29 mouse cellular contexts compared by ENCODE assay signal in genomic region chr7:51739590-51739989, GRCm38 (mm10).
DNase-seq lines count a peak whose midpoint lies in the region; ATAC-seq and TF ChIP-seq lines count a peak whose summit lies in the region.
"Had no signal": no experiment of that assay in that cellular context is flagged by ENCODE, and none has a peak within 500 bp of the region (broad histone marks: within the 10 kb centered on the region; RNA-seq: fewer than 3 reads in every experiment).

No protein-coding gene starts in this region.

- H3K9me3 ChIP-seq in hindbrain, embryonic 12.5 days (replicated peaks) = no peaks in the 10 kb centered on the region
- H3K9me3 ChIP-seq in hindbrain, embryonic 10.5 days = no peaks in the 10 kb centered on the region
- H3K9me3 ChIP-seq in midbrain, embryonic 12.5 days = no peaks in the 10 kb centered on the region
- H3K9me3 ChIP-seq in midbrain, postnatal 0 days (ENCODE audit: low read length) = no peaks in the 10 kb centered on the region
- no peaks in the 10 kb centered on the region for H3K9me3 ChIP-seq in midbrain, embryonic 15.5 days
- H3K9me3 ChIP-seq in neural tube, embryonic 15.5 days (replicated peaks) = no peaks in the 10 kb centered on the region
- H3K9me3 ChIP-seq: forebrain, embryonic 15.5 days; heart, embryonic 10.5 days; heart, embryonic 15.5 days; limb, embryonic 10.5 days; limb, embryonic 15.5 days; liver, embryonic 15.5 days had no signal

- no peak for DNase-seq in hindbrain, embryonic 10.5 days (ENCODE audit: low spot score)
- DNase-seq in midbrain, postnatal 0 days (ENCODE audit: low spot score) = no peak
- no peak for DNase-seq in frontal cortex, postnatal 14 days (ENCODE audit: low spot score in 2 of 2)
- DNase-seq: adrenal gland, postnatal 25 days; cerebellum, adult 18-20 months; cerebellum, postnatal 10 days; gastrocnemius, postnatal 10 days; heart, adult 11 months; kidney, adult 9 months; kidney, postnatal 10 days; lung, embryonic 14.5 days; lung, postnatal 14 days; right cerebral cortex, postnatal 4 days; thymus, adult 18-20 months; thymus, postnatal 36 days had no signal

- H3K27ac ChIP-seq in hindbrain, embryonic 12.5 days = peak overlapping the region; percentile 53; the same call in 1 of the 2 replicates
- H3K27ac ChIP-seq in hindbrain, embryonic 10.5 days = no peak overlapping the region
- peak overlapping the region; percentile 63; the same call in 1 of the 2 replicates for H3K27ac ChIP-seq in midbrain, embryonic 12.5 days (replicated peaks)
- H3K27ac ChIP-seq in midbrain, postnatal 0 days (ENCODE audit: low read depth, low read length) = no peak overlapping the region
- H3K27ac ChIP-seq in midbrain, embryonic 15.5 days = peak overlapping the region; percentile 77
- peak overlapping the region; percentile 67; the same call in 1 of the 2 replicates for H3K27ac ChIP-seq in neural tube, embryonic 15.5 days (replicated peaks)
- H3K27ac ChIP-seq: forebrain, embryonic 15.5 days; heart, embryonic 10.5 days; heart, embryonic 15.5 days; limb, embryonic 10.5 days; limb, embryonic 15.5 days; liver, embryonic 15.5 days; stomach, postnatal 0 days had no signal

- 68% methylated on average over 5 of the region's 5 CpGs for WGBS in hindbrain, embryonic 12.5 days
- WGBS in hindbrain, embryonic 10.5 days = 86% methylated on average over 5 of the region's 5 CpGs
- WGBS in midbrain, embryonic 12.5 days = 49% methylated on average over 5 of the region's 5 CpGs
- WGBS in midbrain, postnatal 0 days = 29% methylated on average over 5 of the region's 5 CpGs
- 38% methylated on average over 5 of the region's 5 CpGs for WGBS in midbrain, embryonic 15.5 days
- 35% methylated on average over 5 of the region's 5 CpGs for WGBS in neural tube, embryonic 15.5 days

- no peak overlapping the region for H3K9ac ChIP-seq in hindbrain, embryonic 12.5 days
- no peak overlapping the region for H3K9ac ChIP-seq in midbrain, embryonic 12.5 days (replicated peaks)
- no peak overlapping the region for H3K9ac ChIP-seq in midbrain, postnatal 0 days (replicated peaks; ENCODE audit: low read length, poor library complexity, severe bottlenecking)
- H3K9ac ChIP-seq in midbrain, embryonic 15.5 days = no peak overlapping the region
- H3K9ac ChIP-seq in neural tube, embryonic 15.5 days (replicated peaks) = no peak overlapping the region
- H3K9ac ChIP-seq: forebrain, embryonic 15.5 days; heart, embryonic 15.5 days; limb, embryonic 15.5 days; liver, embryonic 15.5 days; lung, embryonic 14.5 days had no signal

- H3K4me2 ChIP-seq in hindbrain, embryonic 12.5 days (replicated peaks) = no peak overlapping the region
- no peak overlapping the region for H3K4me2 ChIP-seq in midbrain, embryonic 12.5 days (replicated peaks)
- H3K4me2 ChIP-seq in midbrain, postnatal 0 days (ENCODE audit: low read depth, low read length, poor library complexity, severe bottlenecking) = no peak overlapping the region
- H3K4me2 ChIP-seq in midbrain, embryonic 15.5 days = no peak overlapping the region
- H3K4me2 ChIP-seq in neural tube, embryonic 15.5 days = no peak overlapping the region
- H3K4me2 ChIP-seq: forebrain, embryonic 15.5 days; heart, embryonic 15.5 days; limb, embryonic 15.5 days; liver, embryonic 15.5 days; lung, embryonic 14.5 days had no signal

- H3K4me1 ChIP-seq in hindbrain, embryonic 12.5 days = peaks cover 9% of the 10 kb centered on the region; the same call in 1 of the 2 replicates
- H3K4me1 ChIP-seq in hindbrain, embryonic 10.5 days (replicated peaks) = no peaks in the 10 kb centered on the region
- 0 out of 2 replicates have a peak, but pooled peaks cover 2% of the 10 kb centered on the region for H3K4me1 ChIP-seq in midbrain, embryonic 12.5 days
- H3K4me1 ChIP-seq in midbrain, postnatal 0 days (ENCODE audit: insufficient read depth, low read length) = no peaks in the 10 kb centered on the region
- peaks cover 25% of the 10 kb centered on the region for H3K4me1 ChIP-seq in midbrain, embryonic 15.5 days
- peaks cover 19% of the 10 kb centered on the region; the same call in 1 of the 2 replicates for H3K4me1 ChIP-seq in neural tube, embryonic 15.5 days
- H3K4me1 ChIP-seq: forebrain, embryonic 15.5 days; heart, embryonic 10.5 days; heart, embryonic 15.5 days; liver, embryonic 15.5 days had no signal

- no peaks in the 10 kb centered on the region for H3K36me3 ChIP-seq in hindbrain, embryonic 12.5 days
- H3K36me3 ChIP-seq in hindbrain, embryonic 10.5 days = no peaks in the 10 kb centered on the region
- H3K36me3 ChIP-seq in midbrain, embryonic 12.5 days = no peaks in the 10 kb centered on the region
- H3K36me3 ChIP-seq in midbrain, postnatal 0 days (ENCODE audit: insufficient read depth, low read length) = no peaks in the 10 kb centered on the region
- H3K36me3 ChIP-seq in midbrain, embryonic 15.5 days (replicated peaks) = no peaks in the 10 kb centered on the region
- no peaks in the 10 kb centered on the region for H3K36me3 ChIP-seq in neural tube, embryonic 15.5 days
- H3K36me3 ChIP-seq: forebrain, embryonic 15.5 days; heart, embryonic 10.5 days; heart, embryonic 15.5 days; limb, embryonic 10.5 days; limb, embryonic 15.5 days; liver, embryonic 15.5 days had no signal

- H3K4me3 ChIP-seq in hindbrain, embryonic 12.5 days = no peak overlapping the region
- no peak overlapping the region for H3K4me3 ChIP-seq in hindbrain, embryonic 10.5 days
- H3K4me3 ChIP-seq in midbrain, embryonic 12.5 days = no peak overlapping the region
- no peak overlapping the region for H3K4me3 ChIP-seq in midbrain, postnatal 0 days (ENCODE audit: low read depth, low read length)
- H3K4me3 ChIP-seq in midbrain, embryonic 15.5 days = no peak overlapping the region
- H3K4me3 ChIP-seq in neural tube, embryonic 15.5 days (replicated peaks) = no peak overlapping the region
- H3K4me3 ChIP-seq: erythroblast, embryonic 14.5 days; forebrain, embryonic 15.5 days; heart, embryonic 10.5 days; heart, embryonic 15.5 days; limb, embryonic 10.5 days; limb, embryonic 15.5 days; liver, embryonic 15.5 days; myocyte had no signal

- no peak for TF ChIP-seq CTCF in midbrain, postnatal 0 days (IDR thresholded peaks at IDR 0.05)

- peak; percentile 71 for ATAC-seq in hindbrain, embryonic 12.5 days (ENCODE audit: low FRiP score)
- ATAC-seq in midbrain, embryonic 12.5 days (ENCODE audit: low FRiP score, low read depth) = peak; percentile 48
- no peak for ATAC-seq in midbrain, postnatal 0 days (ENCODE audit: low FRiP score)
- peak; percentile 63; the same call in 1 of the 2 replicates for ATAC-seq in midbrain, embryonic 15.5 days (replicated peaks)
- ATAC-seq in neural tube, embryonic 15.5 days (ENCODE audit: low FRiP score) = no peak
- ATAC-seq: forebrain, embryonic 15.5 days; intestine, postnatal 0 days had no signal

- no peaks in the 10 kb centered on the region for H3K27me3 ChIP-seq in hindbrain, embryonic 12.5 days
- peaks cover 2% of the 10 kb centered on the region; the same call in 1 of the 2 replicates for H3K27me3 ChIP-seq in hindbrain, embryonic 10.5 days (ENCODE audit: insufficient read depth, poor library complexity, severe bottlenecking)
- H3K27me3 ChIP-seq in midbrain, embryonic 12.5 days = no peaks in the 10 kb centered on the region
- no peaks in the 10 kb centered on the region for H3K27me3 ChIP-seq in midbrain, postnatal 0 days (ENCODE audit: insufficient read depth, low read length)
- no peaks in the 10 kb centered on the region for H3K27me3 ChIP-seq in midbrain, embryonic 15.5 days (replicated peaks)
- H3K27me3 ChIP-seq in neural tube, embryonic 15.5 days (replicated peaks) = no peaks in the 10 kb centered on the region
- H3K27me3 ChIP-seq: forebrain, embryonic 15.5 days; heart, embryonic 15.5 days; limb, embryonic 15.5 days; liver, embryonic 15.5 days had no signal

Comparison
In these comparisons a context has a peak if more than half of its experiments do, and no peak if none do; other contexts are left out.
1. ATAC-seq: peak in hindbrain, embryonic 12.5 days (single experiment), midbrain, embryonic 12.5 days (single experiment) and midbrain, embryonic 15.5 days (single experiment); none in midbrain, postnatal 0 days (single experiment) and neural tube, embryonic 15.5 days (single experiment).
2. H3K27ac ChIP-seq: peak in hindbrain, embryonic 12.5 days (single experiment), midbrain, embryonic 12.5 days (single experiment), midbrain, embryonic 15.5 days (single experiment) and neural tube, embryonic 15.5 days (single experiment); none in hindbrain, embryonic 10.5 days (single experiment) and midbrain, postnatal 0 days (single experiment).